Mouse (Mus musculus) c-Kit-positive CD71-positive TER-119-positive erythroid progenitor cells, embryonic 14.5 days (primary cell): ENCODE data around the gene Ptpn6.

Source experiments
- DNase-seq: peaks from one replicate; pipeline ENCODE4 v3.0.0-alpha.2; 2013; ENCODE audit warnings: low spot score

Ptpn6 gene

GRCm38 (mm10) chr6:124755831-124756595, 17.5 kb upstream of the Ptpn6 start, which contains the start of the genes Gm45234 and Atn1:
Gm45234 (minus strand) TSS chr6:124756021.
Atn1 (minus strand) TSS chr6:124756524.
- no peak for DNase-seq

- DNase-seq, result no peak
These were observed 16.8 kb upstream of the Ptpn6 start for GRCm38 (mm10) chr6:124755306-124755705.

- no peak for DNase-seq
These were observed 15.3 kb upstream of the Ptpn6 start for GRCm38 (mm10) chr6:124753861-124754260.

GRCm38 (mm10) chr6:124750405-124750804, 11.9 kb upstream of the Ptpn6 start:
- no peak for DNase-seq

GRCm38 (mm10) chr6:124746654-124747632, 8.4 kb upstream of the Ptpn6 start:
- no peak for DNase-seq

GRCm38 (mm10) chr6:124746296-124746605, 7.7 kb upstream of the Ptpn6 start:
- DNase-seq, result no peak

GRCm38 (mm10) chr6:124745490-124746295, 7.2 kb upstream of the Ptpn6 start:
- peak; percentile 93 for DNase-seq

DNA sequence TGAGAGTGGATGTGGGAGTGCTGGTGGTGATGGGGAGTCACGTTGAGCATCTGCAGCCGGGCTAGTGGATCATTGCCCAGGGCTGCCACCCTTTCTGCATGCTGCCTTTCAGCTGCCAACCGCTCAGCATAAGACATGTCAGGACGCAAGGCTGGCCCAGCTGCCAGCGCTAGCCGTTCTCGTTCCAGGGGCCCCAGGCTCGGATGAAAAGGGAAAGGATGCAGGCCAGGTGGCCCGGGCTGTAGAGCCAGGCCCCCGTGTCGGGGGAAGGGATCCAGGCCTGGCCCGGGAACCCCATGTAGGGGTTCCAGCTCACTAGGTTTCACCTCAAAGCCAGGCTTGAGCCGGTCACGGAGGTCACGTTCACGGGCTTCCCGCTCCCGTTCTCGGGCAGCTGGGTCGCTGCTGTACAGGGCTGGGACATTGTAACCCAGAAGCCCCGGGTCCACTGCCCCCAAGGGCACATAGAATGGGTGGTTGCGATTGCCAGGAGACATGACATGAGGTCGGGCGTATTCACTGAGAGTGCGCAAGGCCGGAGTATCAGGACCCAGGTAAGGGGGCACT, 6.3 kb upstream of the Ptpn6 start:
- DNase-seq, result no peak

GRCm38 (mm10) chr6:124743647-124744046, 5.1 kb upstream of the Ptpn6 start:
- no peak for DNase-seq

- DNase-seq, result no peak
These were observed 4.5 kb upstream of the Ptpn6 start for GRCm38 (mm10) chr6:124742839-124743514.

- DNase-seq, result no peak
These were observed 3.3 kb upstream of the Ptpn6 start for GRCm38 (mm10) chr6:124741842-124742241.

GRCm38 (mm10) chr6:124740888-124741761, 2.6 kb upstream of the Ptpn6 start, which contains the start of gene Grcc10:
Grcc10 (minus strand) TSS chr6:124741374.
- peak; percentile 87 for DNase-seq

GRCm38 (mm10) chr6:124740211-124740887, 1.8 kb upstream of the Ptpn6 start:
- peak; percentile 64 for DNase-seq

- DNase-seq, result no peak
These were observed 800 bp upstream of the Ptpn6 start for GRCm38 (mm10) chr6:124739231-124739796.

DNA sequence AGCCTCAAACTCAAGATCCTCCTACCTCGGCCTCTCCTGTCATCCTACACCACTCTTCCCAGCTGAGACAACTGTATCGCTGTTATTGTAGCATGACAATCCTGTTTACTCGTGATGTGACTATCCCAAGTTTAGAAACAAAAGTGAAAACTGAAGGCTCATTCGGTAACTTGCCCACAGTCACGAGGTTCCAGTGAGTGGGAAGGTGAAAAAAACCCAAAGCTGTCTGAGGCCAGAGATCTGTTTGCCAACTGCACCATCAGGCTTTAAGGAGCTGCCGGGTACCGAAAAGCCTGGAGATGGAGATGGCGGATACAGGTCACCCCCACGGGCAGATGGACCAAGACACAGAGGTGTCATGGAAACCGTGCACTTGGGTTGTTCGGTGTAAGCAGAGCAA, 1.5 kb downstream of the Ptpn6 start:
- no peak for DNase-seq

DNA sequence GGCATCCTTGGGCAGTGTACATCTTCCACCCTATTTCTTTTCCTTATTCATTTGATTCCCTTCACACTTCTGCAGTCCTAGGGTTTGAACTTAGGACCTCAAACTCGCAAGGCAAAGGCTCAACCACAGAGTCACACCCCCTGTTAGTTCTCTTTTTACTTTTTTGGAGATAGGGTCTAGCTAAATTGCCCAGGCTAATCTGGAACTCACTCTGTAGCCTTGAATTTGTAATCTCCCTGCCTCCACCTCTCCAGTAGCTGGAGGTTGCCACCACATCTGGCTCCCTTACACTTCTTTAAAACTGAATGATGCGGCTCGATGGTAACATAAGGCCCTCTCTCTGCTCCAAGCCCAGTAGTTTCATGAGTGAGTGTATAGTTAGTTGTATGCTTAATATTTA, 4.1 kb downstream of the Ptpn6 start:
- DNase-seq, result no peak

DNA sequence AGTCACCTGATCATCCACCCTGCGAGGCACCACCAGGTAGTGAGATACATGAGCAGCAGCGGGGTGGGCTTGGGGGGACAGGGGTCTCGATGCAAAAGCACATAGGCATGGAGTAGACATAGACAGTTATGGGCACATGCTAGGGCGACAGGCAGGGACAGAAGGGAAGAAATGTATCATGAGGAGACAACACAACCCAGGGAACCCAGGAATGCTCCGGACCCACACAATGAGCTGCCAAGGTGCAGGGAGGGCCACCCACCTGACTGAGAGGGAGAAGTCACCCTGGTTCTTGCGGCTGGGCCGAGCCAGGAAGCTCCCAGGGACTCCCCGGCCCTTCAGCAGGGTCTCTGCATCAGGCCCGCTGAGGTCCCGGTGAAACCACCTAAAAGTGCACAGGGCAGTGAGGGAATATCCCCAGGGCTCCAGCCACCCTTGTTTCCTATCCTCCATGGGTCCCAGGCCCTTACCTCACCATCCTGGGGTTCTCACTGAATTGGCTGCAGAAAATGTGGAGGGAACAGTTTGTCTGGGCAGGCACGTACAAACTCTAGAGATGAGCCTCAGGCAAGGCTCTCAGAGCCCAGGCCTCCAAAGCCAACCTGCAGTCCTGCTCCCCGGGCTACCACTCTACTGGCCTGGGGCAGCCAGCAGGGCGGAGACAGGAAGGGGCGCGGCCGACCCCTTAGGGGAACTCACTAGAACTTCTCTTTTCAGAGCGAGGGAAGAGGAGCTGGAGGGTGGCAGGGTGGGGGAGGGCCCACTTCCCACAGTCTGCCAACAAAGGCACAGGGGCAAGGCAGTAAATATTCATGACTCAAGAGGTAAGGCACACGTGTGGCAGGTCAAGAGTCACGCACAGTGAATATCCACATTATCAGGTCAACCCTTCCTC, 5.8 kb downstream of the Ptpn6 start:
- DNase-seq, result no peak

GRCm38 (mm10) chr6:124731038-124731437, 7.5 kb downstream of the Ptpn6 start:
- no peak for DNase-seq
